Mouse (Mus musculus) limb, embryonic 15.5 days (tissue): Measurements from ENCODE around the gene Grk5. TPM values are rescaled to one million over a fixed set of nuclear protein-coding genes. Genes with fewer than 3 reads are reported as not detected.
A peak's percentile ranks its signal among the peaks of the same experiment; 100 is the strongest.

Experiments used
- ATAC-seq: fragments of 200-750 bp; cut with Nextera tagmentation; 2 replicates; pipeline ENCODE4 v1.8.0; 2017; ENCODE audit warnings: low read depth, moderate TSS enrichment; ENCODE audit not compliant: insufficient number of reproducible peaks, low FRiP score, low TSS enrichment
- H3K27ac ChIP-seq: fragments of 300-500 bp; sonication (generic); 2 replicates; pipeline ENCODE4 v1.5.1; 2015; ENCODE audit warnings: moderate library complexity, mild to moderate bottlenecking, inconsistent platforms
- H3K27me3 ChIP-seq: fragments of 300-500 bp; sonication (generic); 2 replicates; pipeline ENCODE4 v1.6.1; 2015; ENCODE audit warnings: inconsistent platforms
- H3K36me3 ChIP-seq: fragments of 300-500 bp; sonication (generic); 2 replicates; pipeline ENCODE4 v1.6.1; 2015; ENCODE audit warnings: inconsistent platforms
- H3K4me1 ChIP-seq: fragments of 300-500 bp; sonication (generic); 2 replicates; pipeline ENCODE4 v1.6.1; 2015; ENCODE audit warnings: inconsistent platforms
- H3K4me2 ChIP-seq: fragments of 300-500 bp; sonication (generic); 2 replicates; pipeline ENCODE4 v1.6.1; 2015; ENCODE audit warnings: mild to moderate bottlenecking, inconsistent platforms
- H3K4me3 ChIP-seq: fragments of 300-500 bp; sonication (generic); 2 replicates; pipeline ENCODE4 v1.5.1; 2015; ENCODE audit warnings: mild to moderate bottlenecking, inconsistent platforms
- H3K9ac ChIP-seq: fragments of 300-500 bp; sonication (generic); 2 replicates; pipeline ENCODE4 v1.6.1; 2015; ENCODE audit warnings: inconsistent platforms
- H3K9me3 ChIP-seq: fragments of 300-500 bp; sonication (generic); 2 replicates; pipeline ENCODE4 v1.6.1; 2016; ENCODE audit warnings: inconsistent platforms
- WGBS: fragments of 180-500 bp; shearing (Covaris S2); methylation state at CpG from one replicate; pipeline ENCODE4 v1.1.7; 2015; 5-methylcytosine and 5-hydroxymethylcytosine counted together
- polyA plus RNA-seq: library from polyadenylated mRNA; unstranded; fragments of >200 nt; fragmentation: Nextera tagmentation; extraction: Ambion mirVana; gene quantifications from 2 replicates; pipeline ENCODE4 v1.2.1, GENCODE M21; 2015

Grk5 gene
- polyA plus RNA-seq, 1 experiment from 2014 or later, result 1.6 TPM

GRCm38 (mm10) chr19:60994214-60994613 is 104.7 kb downstream of the Grk5 start:
- Histone ChIP-seq H3K36me3 (no peaks in the 10 kb centered on the region), H3K27me3 (no peaks in the 10 kb centered on the region), H3K4me3 (no peak overlapping the region), H3K9ac (no peak overlapping the region), H3K27ac (no peak overlapping the region), H3K4me2 (no peak overlapping the region), H3K4me1 (0 out of 2 replicates have a peak, but pooled peaks cover 5% of the 10 kb centered on the region), H3K9me3 (no peaks in the 10 kb centered on the region)
- no peak for ATAC-seq
- WGBS, result 65% methylated on average over 3 of the region's 3 CpGs

GRCm38 (mm10) chr19:60994845-60995244 is 105.3 kb downstream of the Grk5 start:
- no peak for ATAC-seq
- Histone ChIP-seq H3K4me2 (no peak overlapping the region), H3K9ac (no peak overlapping the region), H3K9me3 (no peaks in the 10 kb centered on the region), H3K27ac (no peak overlapping the region), H3K36me3 (no peaks in the 10 kb centered on the region), H3K4me1 (0 out of 2 replicates have a peak, but pooled peaks cover 5% of the 10 kb centered on the region), H3K4me3 (no peak overlapping the region), H3K27me3 (no peaks in the 10 kb centered on the region)
- WGBS, result 74% methylated on average over 2 of the region's 2 CpGs

DNA sequence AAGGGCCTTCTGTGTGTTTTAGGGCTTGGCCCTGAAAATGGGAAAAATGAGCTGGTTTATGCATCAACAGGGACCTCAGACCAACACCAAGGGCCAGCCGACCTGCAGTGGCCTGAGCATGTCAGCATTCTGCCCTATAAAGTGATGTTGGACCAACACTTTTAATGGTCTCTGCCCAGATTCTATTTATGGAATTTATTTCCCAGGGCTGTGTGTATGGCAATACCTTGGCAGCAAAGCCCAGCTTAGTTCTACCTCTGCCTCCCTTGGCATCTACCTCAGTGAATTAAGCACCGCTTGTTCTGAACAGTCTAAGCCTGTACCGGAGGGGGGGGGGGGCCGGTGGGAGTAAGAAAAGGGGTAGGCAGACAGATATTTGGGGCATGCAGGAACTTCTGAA is 108.2 kb downstream of the Grk5 start:
- Histone ChIP-seq H3K36me3 (no peaks in the 10 kb centered on the region), H3K4me2 (no peak overlapping the region), H3K4me3 (no peak overlapping the region), H3K27ac (no peak overlapping the region; the same call in 1 of the 2 replicates), H3K9ac (no peak overlapping the region), H3K27me3 (no peaks in the 10 kb centered on the region), H3K4me1 (0 out of 2 replicates have a peak, but pooled peaks cover 5% of the 10 kb centered on the region), H3K9me3 (no peaks in the 10 kb centered on the region)
- WGBS, result 64% methylated on average over 4 of the region's 4 CpGs
- ATAC-seq, result peak; percentile 24; the same call in 1 of the 2 replicates

- Histone ChIP-seq H3K4me2 (no peak overlapping the region), H3K27ac (no peak overlapping the region), H3K4me1 (0 out of 2 replicates have a peak, but pooled peaks cover 5% of the 10 kb centered on the region), H3K27me3 (no peaks in the 10 kb centered on the region), H3K36me3 (no peaks in the 10 kb centered on the region), H3K9ac (no peak overlapping the region), H3K4me3 (no peak overlapping the region), H3K9me3 (no peaks in the 10 kb centered on the region)
- WGBS, result 72% methylated on average over 2 of the region's 2 CpGs
- ATAC-seq, result no peak
These were observed 110.1 kb downstream of the Grk5 start for GRCm38 (mm10) chr19:60999652-61000051.

GRCm38 (mm10) chr19:61000958-61001357 is 111.4 kb downstream of the Grk5 start:
- Histone ChIP-seq H3K36me3 (no peaks in the 10 kb centered on the region), H3K9ac (no peak overlapping the region), H3K9me3 (no peaks in the 10 kb centered on the region), H3K27me3 (no peaks in the 10 kb centered on the region), H3K4me3 (no peak overlapping the region), H3K4me2 (no peak overlapping the region), H3K4me1 (0 out of 2 replicates have a peak, but pooled peaks cover 5% of the 10 kb centered on the region), H3K27ac (no peak overlapping the region)
- ATAC-seq, result no peak
- 96% methylated on average over 2 of the region's 2 CpGs for WGBS

- no peaks in the 10 kb centered on the region for H3K27me3 ChIP-seq
- H3K9ac ChIP-seq, result no peak overlapping the region
- ATAC-seq, result no peak
- H3K9me3 ChIP-seq, result no peaks in the 10 kb centered on the region
- H3K36me3 ChIP-seq, result no peaks in the 10 kb centered on the region
- 75% methylated on average over 2 of the region's 2 CpGs for WGBS
- H3K27ac ChIP-seq, result no peak overlapping the region
- H3K4me3 ChIP-seq, result no peak overlapping the region
- no peak overlapping the region for H3K4me2 ChIP-seq
- H3K4me1 ChIP-seq, result no peaks in the 10 kb centered on the region
These were observed 119.7 kb downstream of the Grk5 start for GRCm38 (mm10) chr19:61009266-61009665.

DNA sequence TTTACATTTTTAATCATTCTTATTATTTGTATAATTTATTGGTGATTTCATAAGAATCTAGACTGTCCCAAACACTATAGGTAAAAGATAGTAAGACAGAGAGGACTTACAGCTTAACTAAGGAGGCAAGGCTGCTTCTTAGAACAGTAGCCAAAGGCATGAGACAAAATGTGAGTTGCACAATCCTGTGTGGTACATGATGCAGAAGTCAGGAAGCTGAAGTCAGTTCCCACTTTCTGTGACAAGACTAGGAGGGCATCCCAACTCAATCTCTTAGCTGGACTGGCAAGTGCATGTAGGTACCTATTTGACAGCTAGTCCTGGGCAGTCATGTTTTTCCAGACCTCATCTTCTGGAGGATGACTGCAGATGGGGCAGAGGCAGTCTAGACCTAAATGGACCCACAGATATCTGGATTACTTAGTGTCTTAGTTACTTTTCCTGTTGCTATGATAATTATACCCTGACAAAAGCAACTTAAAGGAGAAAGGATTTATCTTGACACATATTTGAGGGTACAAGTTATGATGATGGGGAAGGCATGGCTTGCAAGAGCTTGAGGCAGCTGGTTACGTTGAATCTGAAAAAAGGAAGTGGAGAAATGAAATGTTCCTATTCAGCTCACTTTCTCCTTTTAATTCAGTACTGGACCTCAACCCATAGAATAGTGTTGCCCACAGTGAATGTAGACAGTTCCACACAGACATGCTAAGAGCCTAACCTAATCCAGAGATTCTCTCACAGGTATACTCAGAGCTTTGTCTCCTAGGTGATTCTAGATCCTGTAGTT is 128.1 kb downstream of the Grk5 start:
- no peaks in the 10 kb centered on the region for H3K9me3 ChIP-seq
- no peak for ATAC-seq
- no peak overlapping the region for H3K27ac ChIP-seq
- 86% methylated on average over 1 of the region's 1 CpGs for WGBS
- H3K4me1 ChIP-seq, result peaks cover 11% of the 10 kb centered on the region
- no peak overlapping the region for H3K4me2 ChIP-seq
- H3K27me3 ChIP-seq, result no peaks in the 10 kb centered on the region
- H3K4me3 ChIP-seq, result no peak overlapping the region
- no peak overlapping the region for H3K9ac ChIP-seq
- H3K36me3 ChIP-seq, result no peaks in the 10 kb centered on the region

DNA sequence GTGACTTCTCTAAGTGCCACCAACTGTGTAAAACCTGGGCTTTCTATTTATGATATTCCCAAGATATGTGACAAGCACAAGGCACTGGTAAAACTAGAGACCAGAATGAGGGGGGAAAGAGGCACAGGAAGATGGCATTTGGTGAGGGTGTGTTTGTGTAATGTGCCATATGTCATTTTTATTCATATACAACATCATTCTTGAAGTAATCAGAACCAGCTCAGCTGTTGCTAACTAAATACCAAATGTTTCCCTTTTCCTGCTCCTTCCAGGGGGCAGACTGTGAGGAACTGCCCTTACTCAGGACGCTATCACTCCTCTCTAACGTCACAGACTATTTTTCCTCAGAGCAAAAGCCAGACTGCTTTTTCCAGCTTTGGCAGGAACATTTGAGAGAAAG is 132.0 kb downstream of the Grk5 start:
- H3K9ac ChIP-seq, result no peak overlapping the region
- WGBS, result 41% methylated on average over 2 of the region's 2 CpGs
- no peaks in the 10 kb centered on the region for H3K27me3 ChIP-seq
- no peaks in the 10 kb centered on the region for H3K36me3 ChIP-seq
- no peaks in the 10 kb centered on the region for H3K9me3 ChIP-seq
- H3K4me2 ChIP-seq, result no peak overlapping the region
- H3K4me1 ChIP-seq, result peaks cover 11% of the 10 kb centered on the region
- peak overlapping the region; percentile 75 for H3K27ac ChIP-seq
- no peak for ATAC-seq
- H3K4me3 ChIP-seq, result no peak overlapping the region

- H3K4me2 ChIP-seq, result no peak overlapping the region
- no peak overlapping the region for H3K9ac ChIP-seq
- no peak for ATAC-seq
- H3K27ac ChIP-seq, result peak overlapping the region; percentile 75
- H3K9me3 ChIP-seq, result no peaks in the 10 kb centered on the region
- H3K36me3 ChIP-seq, result no peaks in the 10 kb centered on the region
- peaks cover 11% of the 10 kb centered on the region for H3K4me1 ChIP-seq
- H3K27me3 ChIP-seq, result no peaks in the 10 kb centered on the region
- WGBS, result 63% methylated on average over 3 of the region's 3 CpGs
- H3K4me3 ChIP-seq, result no peak overlapping the region
These were observed 132.5 kb downstream of the Grk5 start for GRCm38 (mm10) chr19:61021939-61022566.

- Histone ChIP-seq H3K9ac (no peak overlapping the region), H3K4me2 (no peak overlapping the region), H3K27ac (no peak overlapping the region), H3K27me3 (no peaks in the 10 kb centered on the region), H3K4me1 (no peaks in the 10 kb centered on the region), H3K36me3 (no peaks in the 10 kb centered on the region), H3K4me3 (no peak overlapping the region), H3K9me3 (no peaks in the 10 kb centered on the region)
- no peak for ATAC-seq
- 82% methylated on average over 2 of the region's 2 CpGs for WGBS
These were observed 142.0 kb downstream of the Grk5 start for GRCm38 (mm10) chr19:61031570-61031969.

- Histone ChIP-seq H3K27me3 (no peaks in the 10 kb centered on the region), H3K4me3 (no peak overlapping the region), H3K9me3 (no peaks in the 10 kb centered on the region), H3K27ac (no peak overlapping the region), H3K4me1 (no peaks in the 10 kb centered on the region), H3K36me3 (no peaks in the 10 kb centered on the region), H3K9ac (no peak overlapping the region), H3K4me2 (no peak overlapping the region)
- ATAC-seq, result no peak
These were observed 149.6 kb downstream of the Grk5 start for GRCm38 (mm10) chr19:61039151-61039550.

- H3K4me1 ChIP-seq, result peaks cover 6% of the 10 kb centered on the region; the same call in 1 of the 2 replicates
- H3K9me3 ChIP-seq, result no peaks in the 10 kb centered on the region
- no peak overlapping the region for H3K9ac ChIP-seq
- 58% methylated on average over 2 of the region's 2 CpGs for WGBS
- peak overlapping the region; percentile 60; the same call in 1 of the 2 replicates for H3K27ac ChIP-seq
- no peaks in the 10 kb centered on the region for H3K27me3 ChIP-seq
- no peak overlapping the region for H3K4me2 ChIP-seq
- no peak for ATAC-seq
- H3K36me3 ChIP-seq, result no peaks in the 10 kb centered on the region
- H3K4me3 ChIP-seq, result no peak overlapping the region
These were observed 159.1 kb downstream of the Grk5 start for GRCm38 (mm10) chr19:61048646-61049045.
